Mouse (Mus musculus): ENCODE results near the gene Eef1akmt1.

Eef1akmt1 gene

DNA sequence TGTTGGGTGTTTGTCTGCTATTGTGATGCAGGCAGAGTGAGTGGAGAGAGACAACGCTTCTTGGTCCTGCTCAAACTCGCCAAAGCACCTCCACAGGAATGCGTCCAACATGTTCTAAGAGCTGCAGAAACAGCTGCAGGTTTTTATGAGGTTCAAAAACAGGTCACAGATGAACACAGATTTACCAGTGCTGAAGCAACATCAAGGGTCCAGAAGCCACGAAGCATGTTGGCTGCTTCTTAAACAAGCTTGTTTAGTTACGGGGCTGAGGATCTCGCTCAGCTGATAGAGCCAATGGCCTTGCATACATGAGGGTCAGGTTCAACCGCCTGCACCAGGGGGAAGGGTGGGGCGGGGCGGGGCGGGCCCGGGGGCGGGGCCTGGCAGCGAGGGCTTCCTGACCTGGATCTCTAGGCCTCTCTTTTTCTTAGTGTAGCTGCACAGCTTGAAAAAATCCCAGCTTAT, 24.8 kb downstream of the Eef1akmt1 start:
- DNase-seq (ENCODE audit: low spot score) = no peak

DNA sequence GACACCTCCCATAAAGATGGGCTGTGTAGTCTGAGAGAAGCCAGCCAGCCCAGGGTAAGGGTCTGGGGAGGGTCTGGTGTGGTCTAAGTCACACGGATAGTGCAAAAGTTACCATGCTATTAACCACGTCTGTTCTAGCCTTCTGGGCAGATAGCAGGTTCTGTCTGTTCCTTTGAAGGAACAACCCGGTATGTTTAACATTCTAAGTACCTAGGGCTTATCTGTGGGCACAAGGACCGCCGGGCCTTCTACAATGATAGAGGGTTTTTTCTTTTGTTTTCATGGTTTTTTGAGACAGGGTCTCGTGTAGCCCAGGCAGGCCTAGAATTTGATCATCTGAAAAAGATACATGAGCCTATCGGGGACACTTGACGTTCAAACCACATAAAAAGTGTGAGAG, 25.3 kb downstream of the Eef1akmt1 start:
- no peak for DNase-seq (ENCODE audit: low spot score)

GRCm38 (mm10) chr14:57545526-57545925, 25.9 kb downstream of the Eef1akmt1 start:
- DNase-seq (ENCODE audit: low spot score) = no peak

DNA sequence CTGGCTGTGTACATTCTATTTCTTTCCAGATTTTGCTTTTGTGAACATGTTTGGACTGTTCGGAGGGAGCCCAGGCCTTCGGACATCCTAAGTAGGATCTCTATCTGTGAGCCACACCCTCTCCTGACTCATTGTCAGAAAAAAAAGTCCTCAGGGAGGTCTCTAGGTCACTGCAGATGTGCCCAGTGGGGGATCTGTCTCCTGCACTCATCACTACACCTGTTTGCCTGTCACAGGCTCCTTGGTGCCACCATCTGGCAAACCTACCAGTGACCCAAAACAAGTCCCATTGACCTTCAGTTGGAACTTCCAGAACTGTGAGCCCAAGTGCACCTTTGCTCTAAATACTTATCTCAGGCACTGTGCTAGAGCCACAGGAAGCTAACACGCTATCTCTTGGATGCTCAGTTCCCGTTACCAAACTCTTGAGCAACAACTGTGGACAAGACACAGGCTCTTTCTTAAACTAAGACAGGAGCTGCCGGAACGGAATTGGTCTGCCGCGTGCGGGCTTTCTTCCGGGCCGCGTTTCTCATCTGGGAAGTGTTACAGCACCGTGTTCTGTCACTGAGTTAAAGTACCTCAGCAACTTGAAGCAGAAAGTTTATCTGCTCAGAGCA, 27.9 kb downstream of the Eef1akmt1 start:
- no peak for DNase-seq (ENCODE audit: low spot score)

DNA sequence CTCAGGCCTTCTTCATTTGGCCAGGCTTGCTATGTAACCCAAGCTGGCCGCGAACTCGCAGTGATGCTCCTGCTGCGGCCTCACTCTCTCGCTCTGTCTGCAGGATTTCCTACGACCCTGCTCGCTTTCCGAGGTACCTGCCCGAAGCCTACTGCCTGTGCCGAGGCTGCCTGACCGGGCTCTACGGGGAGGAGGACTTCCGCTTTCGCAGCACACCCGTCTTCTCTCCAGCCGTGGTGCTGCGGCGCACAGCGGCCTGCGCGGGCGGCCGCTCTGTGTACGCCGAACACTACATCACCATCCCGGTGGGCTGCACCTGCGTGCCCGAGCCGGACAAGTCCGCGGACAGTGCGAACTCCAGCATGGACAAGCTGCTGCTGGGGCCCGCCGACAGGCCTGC, 29.2 kb downstream of the Eef1akmt1 start:
- no peak for DNase-seq (ENCODE audit: low spot score)

DNA sequence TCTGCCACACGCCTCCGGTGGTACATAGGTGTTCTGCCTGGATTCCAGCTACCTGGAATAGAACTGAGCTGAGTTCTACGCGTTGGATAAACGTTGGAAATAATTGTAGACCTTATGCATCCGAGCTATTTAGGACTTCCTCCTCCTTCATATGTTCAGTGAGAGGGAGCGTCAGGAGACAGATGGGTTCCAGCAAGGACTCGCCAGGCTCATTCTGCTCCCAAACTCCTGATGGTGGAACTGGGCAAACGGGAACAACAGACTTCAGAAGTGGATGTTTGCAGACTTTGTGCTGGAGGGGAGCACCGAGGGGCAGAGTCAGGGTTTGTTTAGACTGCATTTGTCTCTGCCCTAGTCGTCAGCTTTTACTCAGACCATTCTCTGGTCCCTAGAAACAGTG, 30.7 kb downstream of the Eef1akmt1 start:
- DNase-seq (ENCODE audit: low spot score) = no peak

DNA sequence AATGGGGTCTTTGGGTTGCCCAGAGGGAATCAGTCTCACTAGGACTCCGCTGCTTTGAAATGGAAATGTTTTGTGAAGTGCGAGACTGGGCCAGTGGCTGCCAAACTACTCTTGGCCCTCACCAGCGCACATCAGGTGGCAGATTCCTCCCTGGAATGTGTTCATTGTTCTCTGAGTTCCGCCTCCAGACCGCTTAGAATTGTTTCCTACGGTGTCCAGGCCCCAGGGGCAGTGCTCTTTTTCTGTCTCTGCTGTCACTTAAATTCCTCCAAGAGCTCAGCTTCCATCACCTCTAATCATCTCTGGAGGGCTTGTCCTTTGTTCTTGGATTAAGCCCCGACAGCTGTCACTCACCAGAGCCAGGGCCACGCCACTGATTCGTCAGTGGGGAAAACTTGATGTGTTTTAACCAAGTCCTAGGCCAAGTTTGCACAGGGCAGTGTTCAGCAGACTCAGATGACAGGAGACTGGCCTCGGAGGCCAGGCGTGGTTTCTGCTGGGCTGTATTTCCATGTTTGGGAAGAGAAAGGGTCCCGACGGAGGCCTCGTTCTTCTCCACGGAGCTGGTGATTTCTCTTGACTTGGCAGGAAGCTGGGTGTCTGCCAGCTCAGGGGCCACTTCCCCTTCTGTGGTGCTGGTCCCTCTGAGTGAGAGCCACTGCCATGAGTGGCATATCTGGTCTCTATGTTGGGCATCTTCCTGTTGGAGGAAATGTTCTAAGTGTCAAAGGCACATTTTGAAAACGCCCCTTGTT, 34.0 kb downstream of the Eef1akmt1 start:
- DNase-seq (ENCODE audit: low spot score) = no peak

GRCm38 (mm10) chr14:57536820-57537219, 34.6 kb downstream of the Eef1akmt1 start:
- no peak for DNase-seq (ENCODE audit: low spot score)

DNA sequence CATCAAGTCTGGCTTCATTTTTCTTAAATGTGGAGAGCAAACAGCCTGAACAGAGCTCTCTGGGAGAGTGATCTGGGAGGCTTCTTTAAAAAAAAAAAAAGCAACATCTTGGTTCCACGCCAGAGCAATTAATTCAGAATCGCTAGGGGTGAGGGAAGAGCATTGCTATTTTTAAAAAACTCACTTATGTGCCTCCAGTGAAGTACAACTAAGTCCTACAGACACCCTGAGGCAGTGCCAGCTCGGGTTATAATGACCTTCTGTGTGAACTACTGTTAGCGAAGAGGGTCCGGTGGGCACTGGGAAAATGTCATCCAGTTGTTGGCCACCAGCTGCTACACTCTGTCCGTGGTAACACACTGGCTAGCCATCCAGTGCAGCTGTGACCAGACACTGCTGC, 35.8 kb downstream of the Eef1akmt1 start:
- DNase-seq (ENCODE audit: low spot score) = no peak

DNA sequence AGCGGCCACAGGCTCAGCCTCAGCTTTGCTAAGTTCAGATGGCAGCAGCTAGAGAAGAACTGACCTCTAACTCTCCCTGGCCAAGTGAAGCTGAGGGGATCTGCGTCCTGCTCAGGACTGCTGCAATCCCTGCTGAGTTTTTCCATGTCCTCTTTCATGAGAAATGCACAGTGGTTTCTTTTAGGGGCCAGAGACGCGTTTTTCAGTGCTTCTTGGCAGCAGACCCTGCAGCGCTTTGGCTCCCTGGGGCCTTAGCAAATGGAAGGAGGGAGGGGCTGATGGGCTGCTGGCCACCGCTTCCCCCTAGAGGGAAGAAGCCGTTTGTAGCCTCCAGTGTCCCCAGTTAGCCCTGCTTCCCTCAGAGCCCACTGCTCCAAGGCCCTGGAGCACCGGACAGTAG, 36.5 kb downstream of the Eef1akmt1 start:
- no peak for DNase-seq (ENCODE audit: low spot score)

DNA sequence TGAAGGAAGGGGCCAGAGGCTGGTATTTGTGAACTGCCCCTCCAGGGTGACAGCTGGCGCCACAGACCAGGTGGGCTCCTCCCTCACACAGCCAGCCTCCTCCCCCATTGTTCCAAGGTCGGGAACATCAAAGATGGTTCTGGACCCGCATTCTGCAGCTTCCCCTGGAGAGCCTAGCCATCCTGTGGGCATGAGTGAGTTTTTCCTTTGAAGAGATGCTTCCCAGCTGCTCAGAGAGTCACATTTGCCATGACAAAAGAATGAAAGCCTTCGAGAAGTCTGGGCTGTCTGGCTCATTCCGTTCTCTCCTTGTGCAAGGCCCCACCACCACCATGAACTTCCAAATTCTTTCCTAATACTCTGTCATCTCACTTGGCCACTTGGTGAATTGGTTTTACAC, 37.1 kb downstream of the Eef1akmt1 start:
- DNase-seq (ENCODE audit: low spot score) = no peak

- DNase-seq (ENCODE audit: low spot score) = no peak
Measured at GRCm38 (mm10) chr14:57533841-57534240, 37.6 kb downstream of the Eef1akmt1 start.

- DNase-seq (ENCODE audit: low spot score) = peak; percentile 18
Measured at GRCm38 (mm10) chr14:57533214-57533613, 38.2 kb downstream of the Eef1akmt1 start.

GRCm38 (mm10) chr14:57532577-57532976, 38.8 kb downstream of the Eef1akmt1 start:
- no peak for DNase-seq (ENCODE audit: low spot score)

DNA sequence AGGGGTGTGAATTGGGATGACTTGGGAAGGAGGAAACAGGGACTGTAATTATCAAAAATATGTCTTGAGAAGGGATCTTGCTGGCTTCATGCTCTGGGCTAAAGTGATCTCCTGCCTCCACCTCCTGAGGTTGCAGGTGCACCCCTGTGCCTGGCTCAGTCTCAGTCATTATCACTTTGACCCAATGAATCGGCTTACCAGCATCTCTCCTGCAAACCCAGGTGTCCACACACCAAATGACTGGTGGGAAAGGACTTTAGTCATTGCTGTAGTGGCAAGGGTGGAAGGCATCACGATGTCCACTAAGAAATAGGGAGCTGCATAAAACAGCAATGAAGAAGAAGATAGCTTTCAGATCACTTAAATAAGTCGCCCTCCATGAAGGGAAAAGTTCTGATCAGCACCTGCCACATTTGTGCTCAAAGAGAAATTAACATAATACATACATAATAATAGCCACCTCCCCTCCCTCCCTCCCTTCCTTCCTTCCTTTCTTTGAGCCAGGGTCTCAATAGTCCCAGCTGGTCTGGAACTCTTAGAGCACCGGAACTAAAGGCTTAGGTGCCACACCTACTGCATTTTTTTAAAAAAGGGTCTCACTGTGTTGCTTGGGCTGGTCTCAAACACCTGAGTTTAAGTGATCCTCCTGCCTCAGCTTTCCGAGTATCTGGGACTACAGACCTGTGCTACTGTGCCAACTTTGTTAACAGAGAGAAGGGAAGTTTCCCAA, 41.5 kb downstream of the Eef1akmt1 start:
- DNase-seq (ENCODE audit: low spot score) = no peak

- no peak for DNase-seq (ENCODE audit: low spot score)
Measured at GRCm38 (mm10) chr14:57529086-57529785, 42.2 kb downstream of the Eef1akmt1 start.

DNA sequence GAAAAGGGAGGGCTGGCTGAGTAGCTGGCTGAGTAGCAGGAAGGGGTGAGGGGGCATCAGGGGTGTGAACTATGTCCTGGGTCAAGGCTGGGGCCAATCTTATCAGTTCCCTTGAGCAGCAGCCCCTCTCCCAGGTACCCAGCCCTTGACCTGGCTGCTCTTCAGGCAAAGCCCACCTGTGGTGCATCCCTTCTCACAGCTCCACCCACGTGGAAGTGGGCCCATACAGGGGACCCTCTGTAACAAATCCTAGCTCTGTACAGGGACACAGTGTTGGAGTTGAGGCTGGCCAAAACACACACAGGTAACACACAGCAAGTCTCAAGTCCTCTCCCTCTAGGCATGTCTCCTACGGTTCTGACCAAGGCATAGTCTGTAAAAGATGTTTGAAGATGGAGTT, 43.8 kb downstream of the Eef1akmt1 start:
- no peak for DNase-seq (ENCODE audit: low spot score)

DNA sequence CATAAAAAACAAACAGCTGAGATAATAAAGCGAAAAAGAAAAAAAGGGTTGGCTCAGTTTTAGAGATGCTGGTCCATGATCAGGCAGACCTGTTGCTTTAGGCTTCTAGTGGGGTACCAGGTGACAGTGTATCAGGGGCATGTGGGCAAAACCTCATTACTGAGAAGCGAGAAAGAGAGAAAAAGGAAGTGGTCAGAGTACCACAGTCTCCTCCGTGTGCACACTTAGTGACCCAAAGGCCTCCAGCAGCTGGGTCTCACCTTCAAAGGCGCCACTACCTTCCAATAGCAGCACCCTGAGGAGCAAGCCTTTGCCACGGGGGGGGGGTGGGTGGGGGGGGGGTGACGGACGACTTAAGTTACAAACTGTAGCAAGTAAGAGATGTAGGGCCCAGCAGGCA, 44.3 kb downstream of the Eef1akmt1 start:
- no peak for DNase-seq (ENCODE audit: low spot score)

DNA sequence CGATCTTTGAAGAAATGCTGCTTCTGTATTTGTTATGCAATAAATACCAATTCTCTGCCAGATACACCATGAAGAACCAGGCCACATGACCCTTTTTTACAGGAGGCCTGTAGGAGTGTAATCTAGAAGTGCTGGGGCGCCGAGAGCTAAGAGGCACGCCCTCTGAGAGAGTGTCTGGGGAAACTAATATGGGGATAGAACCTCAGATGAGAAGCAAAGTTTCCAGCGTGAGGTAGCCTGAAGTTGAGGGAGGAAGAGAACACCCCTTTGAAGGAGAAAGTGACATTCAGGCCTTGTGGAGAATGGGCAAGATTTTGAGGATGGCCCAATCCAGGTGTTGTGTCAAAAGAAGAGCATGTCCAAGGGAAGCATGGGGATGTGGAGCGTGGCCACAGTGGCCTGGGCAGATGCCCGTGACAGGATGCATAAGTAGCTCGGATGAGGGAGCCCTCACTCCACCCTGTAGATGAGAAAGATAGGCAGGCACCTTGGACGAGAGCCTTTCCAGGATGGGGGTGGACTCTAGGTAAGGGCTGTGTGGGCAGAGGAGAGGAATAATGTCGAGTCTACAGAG, 45.3 kb downstream of the Eef1akmt1 start:
- DNase-seq (ENCODE audit: low spot score) = no peak

- DNase-seq (ENCODE audit: low spot score) = peak; percentile 13
Measured at GRCm38 (mm10) chr14:57525388-57526049, 45.9 kb downstream of the Eef1akmt1 start.

DNA sequence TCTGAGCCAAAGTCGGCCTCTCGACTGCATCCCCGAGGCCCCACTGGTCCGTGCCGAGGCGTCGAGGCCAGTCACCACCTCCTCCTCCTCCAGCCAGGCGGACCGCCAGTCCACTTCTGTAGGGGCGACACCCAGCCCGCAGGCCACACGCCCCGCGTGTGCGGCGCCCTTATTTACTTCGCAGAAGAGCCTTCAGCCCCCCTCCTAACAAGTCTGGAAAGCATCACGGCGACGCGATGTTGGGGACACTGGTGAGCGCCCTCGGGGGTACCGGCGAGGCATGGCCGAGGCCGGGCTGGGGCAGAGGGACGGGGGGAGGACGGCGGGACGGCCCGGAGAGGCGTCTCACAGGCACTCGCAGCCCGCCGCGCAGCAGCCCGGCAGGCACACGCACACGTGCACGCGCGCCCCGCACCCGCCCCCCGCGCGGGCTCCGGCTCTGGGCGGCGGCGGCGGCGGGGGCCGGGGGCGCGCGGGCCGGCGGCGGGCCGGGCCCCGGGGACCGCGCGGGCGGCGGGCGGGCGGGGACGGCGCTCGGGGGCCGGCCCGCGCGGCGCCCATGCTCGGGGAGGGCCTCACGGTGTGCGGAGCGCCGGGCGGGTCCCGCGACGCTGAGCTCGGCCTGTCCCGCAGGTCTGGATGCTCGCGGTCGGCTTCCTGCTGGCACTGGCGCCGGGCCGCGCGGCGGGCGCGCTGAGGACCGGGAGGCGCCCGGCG, 46.6 kb downstream of the Eef1akmt1 start, which contains the start of gene Il17d:
TSS of gene Il17d (plus strand) at position 107 of the 717 bp plus-strand sequence.
- DNase-seq (ENCODE audit: low spot score) = no peak
